Mouse (Mus musculus) layer of hippocampus, adult 9-10 months (tissue): Measurements from ENCODE around the gene Slc1a2.
A peak's percentile ranks its signal among the peaks of the same experiment; 100 is the strongest.

Source experiments
- DNase-seq: peaks from one replicate; pipeline ENCODE4 v3.0.0; 2022; ENCODE audit warnings: low spot score

The Slc1a2 gene

GRCm38 (mm10) chr2:102663865-102664264, 5.4 kb downstream of the Slc1a2 start:
- DNase-seq, result no peak

GRCm38 (mm10) chr2:102667981-102668380, 9.5 kb downstream of the Slc1a2 start:
- no peak for DNase-seq

GRCm38 (mm10) chr2:102669580-102669979, 11.1 kb downstream of the Slc1a2 start:
- DNase-seq, result no peak

GRCm38 (mm10) chr2:102674582-102674981, 16.1 kb downstream of the Slc1a2 start:
- no peak for DNase-seq

GRCm38 (mm10) chr2:102675275-102675674, 16.8 kb downstream of the Slc1a2 start:
- no peak for DNase-seq

GRCm38 (mm10) chr2:102676716-102677312, 18.4 kb downstream of the Slc1a2 start:
- DNase-seq, result no peak

GRCm38 (mm10) chr2:102677400-102677799, 18.9 kb downstream of the Slc1a2 start:
- DNase-seq, result no peak

- no peak for DNase-seq
Observed at GRCm38 (mm10) chr2:102681351-102681750, 22.9 kb downstream of the Slc1a2 start.

- no peak for DNase-seq
Observed at GRCm38 (mm10) chr2:102682168-102682567, 23.7 kb downstream of the Slc1a2 start.

GRCm38 (mm10) chr2:102685371-102686107, 27.1 kb downstream of the Slc1a2 start:
- no peak for DNase-seq

- no peak for DNase-seq
Observed at GRCm38 (mm10) chr2:102686108-102686450, 27.6 kb downstream of the Slc1a2 start.

GRCm38 (mm10) chr2:102693556-102693955, 35.1 kb downstream of the Slc1a2 start:
- no peak for DNase-seq

- DNase-seq, result no peak
Observed at GRCm38 (mm10) chr2:102694750-102695149, 36.3 kb downstream of the Slc1a2 start.

- DNase-seq, result no peak
Observed at GRCm38 (mm10) chr2:102695541-102695940, 37.1 kb downstream of the Slc1a2 start.

GRCm38 (mm10) chr2:102697732-102698131, 39.3 kb downstream of the Slc1a2 start:
- no peak for DNase-seq

GRCm38 (mm10) chr2:102699921-102700320, 41.5 kb downstream of the Slc1a2 start:
- DNase-seq, result no peak

- no peak for DNase-seq
Observed at GRCm38 (mm10) chr2:102700695-102701094, 42.2 kb downstream of the Slc1a2 start.

GRCm38 (mm10) chr2:102701382-102701781, 42.9 kb downstream of the Slc1a2 start:
- DNase-seq, result no peak

GRCm38 (mm10) chr2:102703556-102703955, 45.1 kb downstream of the Slc1a2 start:
- peak; percentile 24 for DNase-seq

- no peak for DNase-seq
Observed at GRCm38 (mm10) chr2:102704781-102705180, 46.3 kb downstream of the Slc1a2 start.

- DNase-seq, result no peak
Observed at GRCm38 (mm10) chr2:102711511-102711910, 53.1 kb downstream of the Slc1a2 start.

- no peak for DNase-seq
Observed at GRCm38 (mm10) chr2:102712049-102712448, 53.6 kb downstream of the Slc1a2 start.

- DNase-seq, result no peak
Observed at GRCm38 (mm10) chr2:102712678-102713628, 54.5 kb downstream of the Slc1a2 start.
